Mouse (Mus musculus) liver, embryonic 14.5 days (tissue): ENCODE results near the gene Eml3. TPM values are rescaled to one million over a fixed set of nuclear protein-coding genes. Genes with fewer than 3 reads are reported as not detected.
"Not testable (repeated sequence)": the region's sequence is repeated elsewhere in the genome, so short reads cannot be mapped to it uniquely, and the experiment has no call there.

Experiments
- ATAC-seq: fragments of 200-750 bp; cut with Nextera tagmentation; 2 replicates; pipeline ENCODE4 v1.8.0; 2017; ENCODE audit warnings: moderate number of reproducible peaks, mild to moderate bottlenecking, moderate library complexity; ENCODE audit not compliant: insufficient read depth
- DNase-seq, 3 experiments: peaks; one replicate each; pipeline ENCODE4 v3.0.0-alpha.2; 2012 to 2013; ENCODE audit warnings: low read depth in 3 of 3, low spot score in 3 of 3
- H3K27ac ChIP-seq: fragments of 300-500 bp; sonication (generic); 2 replicates; pipeline ENCODE4 v1.5.1; 2014; ENCODE audit warnings: moderate library complexity, mild to moderate bottlenecking, control low read depth, inconsistent platforms
- H3K27me3 ChIP-seq: fragments of 300-500 bp; sonication (generic); 2 replicates; pipeline ENCODE4 v1.6.1; 2014; ENCODE audit warnings: mild to moderate bottlenecking, low read length, moderate library complexity; ENCODE audit not compliant: control insufficient read depth, insufficient read depth
- H3K36me3 ChIP-seq: fragments of 300-500 bp; sonication (generic); replicated peaks from 2 replicates; pipeline ENCODE4 v1.6.1; 2014; ENCODE audit warnings: low read depth; ENCODE audit not compliant: control insufficient read depth, insufficient read depth
- H3K4me1 ChIP-seq, 2 experiments: fragments of 200-500 bp in 1 of 2; fragments of 300-500 bp in 1 of 2; sonication (generic) in 1 of 2; replicated peaks; 2 replicates each; pipeline ENCODE4 v1.6.1; 2012 to 2014; ENCODE audit warnings: antibody characterized with exemption in 1 of 2, inconsistent platforms in 1 of 2, low read length in 1 of 2; ENCODE audit not compliant: control insufficient read depth in 2 of 2, insufficient read depth in 2 of 2
- H3K4me2 ChIP-seq: fragments of 300-500 bp; sonication (generic); 2 replicates; pipeline ENCODE4 v1.6.1; 2014; ENCODE audit warnings: low read depth, mild to moderate bottlenecking, control low read depth, moderate library complexity
- H3K4me3 ChIP-seq, 2 experiments: fragments of 200-500 bp in 1 of 2; fragments of 300-500 bp in 1 of 2; sonication (generic) in 1 of 2; 2 replicates each; pipeline ENCODE4 v1.5.1; 2012 to 2014; ENCODE audit warnings: low read depth in 2 of 2, low read length in 2 of 2, mild to moderate bottlenecking in 2 of 2, control low read depth in 1 of 2, inconsistent platforms in 1 of 2, moderate library complexity in 1 of 2; ENCODE audit not compliant: insufficient read depth in 1 of 2
- H3K9ac ChIP-seq: fragments of 300-500 bp; sonication (generic); replicated peaks from 2 replicates; pipeline ENCODE4 v1.6.1; 2014; ENCODE audit warnings: mild to moderate bottlenecking, control low read depth, moderate library complexity
- H3K9me3 ChIP-seq: fragments of 300-500 bp; sonication (generic); 2 replicates; pipeline ENCODE4 v1.6.1; 2016; ENCODE audit warnings: low read length, mixed read lengths; ENCODE audit not compliant: control insufficient read depth
- CTCF ChIP-seq: IDR thresholded peaks from 2 replicates; pipeline ENCODE4 v1.5.1; 2016; ENCODE audit warnings: antibody characterized with exemption, low read depth, control low read depth
- EP300 ChIP-seq: IDR thresholded peaks from 2 replicates; pipeline ENCODE4 v1.6.1; 2016; ENCODE audit warnings: antibody characterized with exemption, low read depth
- WGBS: fragments of 180-500 bp; shearing (Covaris S2); extraction: QIAGEN DNeasy Blood & Tissue Kit; methylation state at CpG from one replicate; pipeline ENCODE4 v1.1.7; 2014; ENCODE audit not compliant: insufficient replicate concordance; 5-methylcytosine and 5-hydroxymethylcytosine counted together
- polyA plus RNA-seq, 2 experiments: library from polyadenylated mRNA; depleted of rRNA in 1 of 2; stranded (reverse) in 1 of 2; unstranded in 1 of 2; fragments of >200 nt; fragmentation: Nextera tagmentation in 1 of 2; extraction: Ambion mirVana in 1 of 2; gene quantifications; 2 replicates each; pipeline versions ENCODE4 v1.2.1 to v1.2.3; 2012 to 2014

The Eml3 gene
- polyA plus RNA-seq, 2 experiments = 5.6 to 11.0 TPM

DNA sequence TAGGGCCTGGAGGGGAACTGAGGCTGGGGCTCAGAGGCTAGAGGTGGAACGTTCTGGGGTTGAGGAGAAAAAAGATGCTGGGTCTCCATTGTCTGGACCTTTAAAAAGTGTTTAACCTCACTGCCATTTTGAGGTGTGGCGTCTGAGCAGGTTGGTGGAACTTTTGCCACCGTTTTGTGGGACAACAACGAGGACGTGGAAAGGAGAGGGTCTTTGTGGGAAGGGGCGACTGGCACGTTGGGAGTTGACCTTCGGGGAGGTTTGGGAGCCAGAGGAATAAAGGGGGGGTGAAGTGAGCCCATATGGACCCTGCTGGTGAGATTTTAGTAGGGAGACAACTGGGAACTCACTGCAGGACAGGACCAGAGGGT is 38.0 kb downstream of the Eml3 start:
- Histone ChIP-seq H3K4me3 (peak overlapping the region; percentile 66 to 91), H3K27ac (peak overlapping the region; percentile 69), H3K27me3 (no peaks in the 10 kb centered on the region), H3K4me2 (peak overlapping the region; percentile 73), H3K9me3 (no peaks in the 10 kb centered on the region), H3K4me1 (peaks cover 8% of the 10 kb centered on the region in 2 experiments), H3K9ac (peak overlapping the region; percentile 73), H3K36me3 (peaks cover 63% of the 10 kb centered on the region)
- 0% methylated on average over 8 of the region's 8 CpGs for WGBS
- TF ChIP-seq CTCF (no peak), EP300 (no peak)
- no peak for ATAC-seq
- DNase-seq = no peak

DNA sequence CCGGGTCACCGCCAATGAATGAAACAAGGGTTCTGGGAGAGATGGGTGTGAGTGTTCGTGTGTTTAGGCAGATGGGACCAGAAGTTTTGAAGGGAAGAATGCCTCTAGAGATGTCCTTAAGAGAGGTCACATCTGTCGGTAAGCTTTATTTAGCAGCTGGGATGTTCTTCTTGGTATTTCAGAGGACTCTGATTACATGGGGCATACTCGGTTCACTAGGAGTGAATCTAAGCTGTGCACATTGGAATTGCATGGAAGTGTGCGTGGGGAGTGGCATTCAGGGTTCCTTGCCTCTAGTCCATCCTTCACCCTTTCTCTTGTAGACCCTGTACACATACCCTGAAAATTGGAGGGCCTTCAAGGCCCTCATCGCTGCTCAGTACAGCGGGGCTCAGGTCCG is 38.5 kb downstream of the Eml3 start:
- Histone ChIP-seq H3K27ac (peak overlapping the region; percentile 69), H3K9ac (peak overlapping the region; percentile 73), H3K4me1 (peaks cover 8% of the 10 kb centered on the region in 2 experiments), H3K27me3 (no peaks in the 10 kb centered on the region), H3K4me2 (peak overlapping the region; percentile 73), H3K4me3 (peak overlapping the region; percentile 66 to 91), H3K36me3 (peaks cover 63% of the 10 kb centered on the region), H3K9me3 (no peaks in the 10 kb centered on the region)
- ATAC-seq = no peak
- 4% methylated on average over 9 of the region's 9 CpGs for WGBS
- DNase-seq = no peak
- TF ChIP-seq EP300 = no peak
- TF ChIP-seq CTCF = no peak

GRCm38 (mm10) chr19:8972491-8972890 is 43.1 kb downstream of the Eml3 start:
- not testable (repeated sequence) for H3K9ac ChIP-seq, H3K4me1 ChIP-seq, ATAC-seq, H3K9me3 ChIP-seq, H3K4me3 ChIP-seq, H3K4me2 ChIP-seq, H3K27me3 ChIP-seq, DNase-seq, H3K27ac ChIP-seq
- 76% methylated on average over 8 of the region's 8 CpGs for WGBS
- peaks cover 80% of the 10 kb centered on the region for H3K36me3 ChIP-seq

GRCm38 (mm10) chr19:8974638-8975037 is 45.3 kb downstream of the Eml3 start:
- Histone ChIP-seq H3K4me2 (no peak overlapping the region), H3K36me3 (peaks cover 94% of the 10 kb centered on the region), H3K9ac (no peak overlapping the region), H3K9me3 (no peaks in the 10 kb centered on the region), H3K4me1 (no peaks in the 10 kb centered on the region), H3K27ac (no peak overlapping the region), H3K27me3 (no peaks in the 10 kb centered on the region), H3K4me3 (no peak overlapping the region)
- DNase-seq = no peak
- 85% methylated on average over 1 of the region's 1 CpGs for WGBS
- TF ChIP-seq EP300 = no peak
- TF ChIP-seq CTCF = no peak
- ATAC-seq = no peak

DNA sequence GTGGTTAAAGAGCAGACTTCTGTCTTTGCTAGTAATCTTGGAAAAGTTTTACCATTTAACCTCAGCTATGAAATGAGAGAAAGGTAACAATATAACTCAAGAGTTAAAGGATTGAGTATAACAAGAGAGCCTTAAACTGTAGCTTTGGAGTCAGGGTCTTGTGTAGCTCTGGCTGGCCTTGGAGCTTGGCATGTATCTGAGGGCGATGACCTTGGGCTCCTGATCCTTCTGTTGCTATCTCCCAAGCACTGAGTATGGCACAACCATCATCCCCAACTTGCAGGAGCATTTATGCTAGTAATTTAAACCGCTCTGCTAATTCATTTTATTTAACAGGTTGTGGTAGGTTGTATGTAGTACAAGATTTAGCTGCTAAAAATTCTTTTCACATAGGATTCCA is 46.1 kb downstream of the Eml3 start:
- no peak overlapping the region for H3K27ac ChIP-seq
- H3K36me3 ChIP-seq = peaks cover 89% of the 10 kb centered on the region
- no peak overlapping the region for H3K4me3 ChIP-seq
- H3K4me2 ChIP-seq = no peak overlapping the region
- no peak for DNase-seq
- 74% methylated on average over 2 of the region's 2 CpGs for WGBS
- no peaks in the 10 kb centered on the region for H3K9me3 ChIP-seq
- no peaks in the 10 kb centered on the region for H3K27me3 ChIP-seq
- H3K9ac ChIP-seq = no peak overlapping the region; the same call in 1 of the 2 replicates
- ATAC-seq = no peak
- TF ChIP-seq CTCF (no peak), EP300 (no peak)
- no peaks in the 10 kb centered on the region for H3K4me1 ChIP-seq

- H3K4me1 ChIP-seq = no peaks in the 10 kb centered on the region
- no peaks in the 10 kb centered on the region for H3K9me3 ChIP-seq
- no peaks in the 10 kb centered on the region for H3K27me3 ChIP-seq
- H3K4me3 ChIP-seq = no peak overlapping the region
- H3K4me2 ChIP-seq = no peak overlapping the region
- DNase-seq = no peak
- no peak for TF ChIP-seq EP300
- TF ChIP-seq CTCF = peak; percentile 81
- peaks cover 78% of the 10 kb centered on the region for H3K36me3 ChIP-seq
- WGBS = 70% methylated on average over 3 of the region's 3 CpGs
- H3K27ac ChIP-seq = no peak overlapping the region
- ATAC-seq = no peak
- H3K9ac ChIP-seq = no peak overlapping the region
Measured at GRCm38 (mm10) chr19:8976535-8976934, 47.2 kb downstream of the Eml3 start.
